Mouse (Mus musculus) heart, embryonic 11.5 days (tissue): ENCODE results near the gene Mnt. TPM values are rescaled to one million over a fixed set of nuclear protein-coding genes. Genes with fewer than 3 reads are reported as not detected.

ENCODE experiments used
- ATAC-seq: fragments of 200-750 bp; cut with Nextera tagmentation; replicated peaks from 2 replicates; pipeline ENCODE4 v1.8.0; 2017; ENCODE audit warnings: moderate library complexity; ENCODE audit not compliant: insufficient number of reproducible peaks, low FRiP score, low TSS enrichment
- H3K27ac ChIP-seq: fragments of 300-500 bp; sonication (generic); 2 replicates; pipeline ENCODE4 v1.5.1; 2014; ENCODE audit warnings: mild to moderate bottlenecking, low read depth, low read length
- H3K27me3 ChIP-seq: fragments of 300-500 bp; sonication (generic); 2 replicates; pipeline ENCODE4 v1.6.1; 2014; ENCODE audit warnings: mild to moderate bottlenecking, low read length, mixed read lengths; ENCODE audit not compliant: control insufficient read depth, insufficient read depth
- H3K36me3 ChIP-seq: fragments of 300-500 bp; sonication (generic); 2 replicates; pipeline ENCODE4 v1.6.1; 2014; ENCODE audit warnings: mild to moderate bottlenecking, low read length, moderate library complexity, mixed read lengths; ENCODE audit not compliant: control insufficient read depth, insufficient read depth
- H3K4me1 ChIP-seq: fragments of 300-500 bp; sonication (generic); 2 replicates; pipeline ENCODE4 v1.6.1; 2014; ENCODE audit warnings: low read length; ENCODE audit not compliant: control insufficient read depth, insufficient read depth
- H3K4me2 ChIP-seq: fragments of 300-500 bp; sonication (generic); 2 replicates; pipeline ENCODE4 v1.6.1; 2014; ENCODE audit warnings: mild to moderate bottlenecking, moderate library complexity
- H3K4me3 ChIP-seq: fragments of 300-500 bp; sonication (generic); 2 replicates; pipeline ENCODE4 v1.5.1; 2014; ENCODE audit warnings: low read depth, low read length
- H3K9ac ChIP-seq: fragments of 300-500 bp; sonication (generic); 2 replicates; pipeline ENCODE4 v1.6.1; 2014; ENCODE audit warnings: mild to moderate bottlenecking, low read depth, low read length, moderate library complexity
- H3K9me3 ChIP-seq: fragments of 300-500 bp; sonication (generic); replicated peaks from 2 replicates; pipeline ENCODE4 v1.6.1; 2016; ENCODE audit warnings: low read length; ENCODE audit not compliant: control insufficient read depth
- WGBS: fragments of 180-500 bp; shearing (Covaris S2); extraction: QIAGEN DNeasy Blood & Tissue Kit; methylation state at CpG from one replicate; pipeline ENCODE4 v1.1.7; 2014; ENCODE audit not compliant: insufficient replicate concordance; 5-methylcytosine and 5-hydroxymethylcytosine counted together
- polyA plus RNA-seq: library from polyadenylated mRNA; unstranded; fragments of >200 nt; fragmentation: Nextera tagmentation; extraction: Ambion mirVana; gene quantifications from 2 replicates; pipeline ENCODE4 v1.2.1, GENCODE M21; 2014

Gene Mnt
- polyA plus RNA-seq, 1 experiment from 2014 or later = 2.7 TPM

GRCm38 (mm10) chr11:74847919-74848521 is 17.3 kb downstream of the Mnt start:
- H3K36me3 ChIP-seq = peaks cover 7% of the 10 kb centered on the region; the same call in 1 of the 2 replicates
- peak overlapping the region; percentile 24; the same call in 1 of the 2 replicates for H3K9ac ChIP-seq
- peak; percentile 64 for ATAC-seq
- peak overlapping the region; percentile 78 for H3K27ac ChIP-seq
- peak overlapping the region; percentile 40 for H3K4me2 ChIP-seq
- H3K4me3 ChIP-seq = no peak overlapping the region
- peaks cover 32% of the 10 kb centered on the region for H3K4me1 ChIP-seq
- 5% methylated on average over 13 of the region's 13 CpGs for WGBS
- H3K9me3 ChIP-seq = no peaks in the 10 kb centered on the region
- no peaks in the 10 kb centered on the region for H3K27me3 ChIP-seq

GRCm38 (mm10) chr11:74850998-74851661 is 20.4 kb downstream of the Mnt start:
- Histone ChIP-seq H3K27ac (no peak overlapping the region), H3K36me3 (no peaks in the 10 kb centered on the region), H3K4me1 (peaks cover 27% of the 10 kb centered on the region), H3K9ac (no peak overlapping the region), H3K4me2 (no peak overlapping the region), H3K27me3 (no peaks in the 10 kb centered on the region), H3K4me3 (no peak overlapping the region), H3K9me3 (no peaks in the 10 kb centered on the region)
- ATAC-seq = no peak
- 73% methylated on average over 14 of the region's 14 CpGs for WGBS

- Histone ChIP-seq H3K9ac (no peak overlapping the region), H3K9me3 (no peaks in the 10 kb centered on the region), H3K27ac (no peak overlapping the region), H3K27me3 (no peaks in the 10 kb centered on the region), H3K4me2 (no peak overlapping the region), H3K4me1 (peaks cover 9% of the 10 kb centered on the region), H3K36me3 (0 out of 2 replicates have a peak, but pooled peaks cover 5% of the 10 kb centered on the region), H3K4me3 (no peak overlapping the region)
- no peak for ATAC-seq
- WGBS = 79% methylated on average over 9 of the region's 9 CpGs
Observed at GRCm38 (mm10) chr11:74857756-74858155, 27.0 kb downstream of the Mnt start.

DNA sequence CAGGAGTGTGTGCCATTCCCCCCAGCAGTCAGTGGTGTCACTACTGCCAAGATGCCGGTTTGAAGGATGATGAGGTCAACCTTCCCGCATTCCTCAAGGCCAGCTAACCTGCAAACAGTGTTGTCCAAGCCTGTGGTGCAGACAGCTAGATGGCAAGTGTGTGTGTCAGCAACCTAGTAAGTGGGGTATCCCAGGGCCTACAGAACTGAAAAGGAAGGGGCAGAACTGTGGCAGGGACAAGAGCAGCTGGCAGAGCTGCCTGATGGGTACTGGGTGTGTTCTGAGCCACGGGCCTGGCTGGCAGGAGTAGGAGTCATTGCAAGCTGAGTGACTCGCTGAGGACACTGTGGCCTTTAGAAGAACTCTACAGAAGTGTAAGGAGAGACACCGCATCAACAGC is 31.4 kb downstream of the Mnt start:
- no peak overlapping the region for H3K9ac ChIP-seq
- ATAC-seq = no peak

DNA sequence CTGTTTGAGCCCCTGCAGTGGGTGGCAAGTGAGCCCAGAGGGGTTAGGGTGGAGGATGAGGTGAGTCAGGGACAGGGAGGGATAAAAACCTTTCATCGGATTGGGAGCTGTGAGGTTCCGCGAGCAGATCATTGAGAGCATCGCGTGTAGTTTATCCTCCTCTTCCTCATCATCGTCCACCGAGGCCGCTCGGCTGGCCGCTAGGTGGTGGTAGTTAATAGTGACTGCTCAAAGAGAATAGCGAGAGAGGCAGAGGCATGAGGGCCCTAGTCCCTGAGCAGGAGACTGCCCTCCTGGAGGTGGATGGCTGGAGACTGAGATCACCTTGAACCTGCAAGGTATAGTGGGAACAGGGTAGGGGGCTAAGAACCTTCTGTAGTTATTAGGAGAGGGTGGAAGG is 32.8 kb downstream of the Mnt start:
- no peak for ATAC-seq
- Histone ChIP-seq H3K36me3 (peaks cover 4% of the 10 kb centered on the region; the same call in 1 of the 2 replicates), H3K4me2 (peak overlapping the region; percentile 33), H3K27ac (peak overlapping the region; percentile 0; the same call in 1 of the 2 replicates), H3K4me3 (no peak overlapping the region), H3K9ac (no peak overlapping the region), H3K9me3 (no peaks in the 10 kb centered on the region), H3K4me1 (peaks cover 9% of the 10 kb centered on the region; the same call in 1 of the 2 replicates), H3K27me3 (no peaks in the 10 kb centered on the region)
- 32% methylated on average over 11 of the region's 11 CpGs for WGBS

More for the DNA sequence above, 31.4 kb downstream of the Mnt start:
- Histone ChIP-seq H3K9me3 (no peaks in the 10 kb centered on the region), H3K4me2 (no peak overlapping the region), H3K36me3 (0 out of 2 replicates have a peak, but pooled peaks cover 5% of the 10 kb centered on the region), H3K27me3 (no peaks in the 10 kb centered on the region), H3K4me3 (no peak overlapping the region), H3K27ac (no peak overlapping the region), H3K4me1 (peaks cover 14% of the 10 kb centered on the region)
- 70% methylated on average over 5 of the region's 5 CpGs for WGBS

DNA sequence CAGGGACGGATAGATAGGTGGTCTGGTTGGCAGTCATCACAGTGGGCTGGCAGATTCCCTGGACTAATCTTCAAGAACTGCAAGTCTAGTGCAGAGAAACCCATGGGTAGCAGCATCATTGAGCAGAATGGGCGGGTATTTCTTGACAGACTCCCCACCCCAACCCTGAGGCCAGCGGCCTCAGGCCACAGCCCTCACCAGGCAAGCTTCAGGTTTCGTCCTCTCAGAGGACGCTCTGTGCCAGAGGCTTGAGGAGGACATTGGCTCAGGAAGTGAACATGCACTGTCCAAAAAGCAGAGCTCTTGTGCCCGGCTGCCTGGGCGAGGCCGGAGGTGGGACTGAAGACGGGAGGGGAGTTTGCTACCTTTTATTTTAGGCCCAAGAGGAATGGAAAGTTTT is 33.7 kb downstream of the Mnt start:
- no peak overlapping the region for H3K27ac ChIP-seq
- H3K4me3 ChIP-seq = no peak overlapping the region
- WGBS = 71% methylated on average over 9 of the region's 9 CpGs
- no peaks in the 10 kb centered on the region for H3K9me3 ChIP-seq
- peaks cover 2% of the 10 kb centered on the region; the same call in 1 of the 2 replicates for H3K36me3 ChIP-seq
- no peaks in the 10 kb centered on the region for H3K27me3 ChIP-seq
- no peak for ATAC-seq
- H3K4me1 ChIP-seq = peaks cover 9% of the 10 kb centered on the region; the same call in 1 of the 2 replicates
- H3K9ac ChIP-seq = no peak overlapping the region
- no peak overlapping the region for H3K4me2 ChIP-seq

DNA sequence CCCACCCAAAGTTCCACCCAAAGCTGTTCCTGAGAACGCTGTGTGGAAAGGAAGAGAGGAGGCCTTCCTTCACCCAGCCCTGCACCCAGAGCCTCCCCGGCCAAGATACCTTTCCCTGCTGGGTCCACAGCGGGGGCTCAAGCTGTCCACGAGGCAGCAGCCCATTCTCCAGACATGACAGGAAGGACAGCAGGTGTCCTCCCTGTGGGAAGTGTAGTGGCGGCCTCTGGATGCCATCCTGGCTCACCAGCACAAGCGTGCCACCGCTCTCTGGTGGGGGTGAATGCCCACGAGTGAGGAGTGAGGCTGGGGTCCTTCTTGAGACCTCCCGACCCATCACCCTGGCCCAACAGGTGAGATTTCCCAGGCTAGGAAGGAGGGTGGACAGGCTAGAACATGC is 34.5 kb downstream of the Mnt start:
- H3K4me3 ChIP-seq = no peak overlapping the region
- peaks cover 9% of the 10 kb centered on the region; the same call in 1 of the 2 replicates for H3K4me1 ChIP-seq
- no peaks in the 10 kb centered on the region for H3K27me3 ChIP-seq
- peaks cover 2% of the 10 kb centered on the region; the same call in 1 of the 2 replicates for H3K36me3 ChIP-seq
- no peaks in the 10 kb centered on the region for H3K9me3 ChIP-seq
- 82% methylated on average over 9 of the region's 9 CpGs for WGBS
- no peak overlapping the region for H3K27ac ChIP-seq
- no peak for ATAC-seq
- H3K4me2 ChIP-seq = no peak overlapping the region
- no peak overlapping the region for H3K9ac ChIP-seq

DNA sequence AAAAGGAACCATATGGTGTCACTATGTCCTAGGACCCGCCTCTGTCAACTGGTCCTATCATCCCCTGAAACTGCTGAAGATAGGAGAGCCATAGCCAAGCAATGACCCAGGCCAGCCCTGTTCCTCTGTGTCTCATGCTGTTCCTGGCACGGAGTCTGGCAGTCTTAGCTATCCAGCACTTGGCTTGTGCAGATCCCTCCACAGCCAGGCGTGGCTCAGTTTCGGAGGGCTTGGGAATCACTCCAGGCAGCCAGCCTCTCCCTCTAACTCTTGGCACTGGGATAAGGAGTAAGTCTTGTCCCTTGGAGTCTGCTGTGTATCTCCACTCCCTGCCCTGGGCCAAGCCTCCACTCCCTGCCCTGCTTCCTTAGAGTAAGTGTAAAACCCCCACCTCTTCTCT is 35.9 kb downstream of the Mnt start:
- Histone ChIP-seq H3K4me2 (no peak overlapping the region), H3K4me3 (no peak overlapping the region), H3K27me3 (no peaks in the 10 kb centered on the region), H3K9ac (no peak overlapping the region), H3K36me3 (peaks cover 2% of the 10 kb centered on the region; the same call in 1 of the 2 replicates), H3K9me3 (no peaks in the 10 kb centered on the region), H3K27ac (no peak overlapping the region), H3K4me1 (peaks cover 10% of the 10 kb centered on the region; the same call in 1 of the 2 replicates)
- 72% methylated on average over 4 of the region's 4 CpGs for WGBS
- ATAC-seq = no peak
